ENCODE assay signal across 8 mouse cellular contexts in the genomic region with DNA sequence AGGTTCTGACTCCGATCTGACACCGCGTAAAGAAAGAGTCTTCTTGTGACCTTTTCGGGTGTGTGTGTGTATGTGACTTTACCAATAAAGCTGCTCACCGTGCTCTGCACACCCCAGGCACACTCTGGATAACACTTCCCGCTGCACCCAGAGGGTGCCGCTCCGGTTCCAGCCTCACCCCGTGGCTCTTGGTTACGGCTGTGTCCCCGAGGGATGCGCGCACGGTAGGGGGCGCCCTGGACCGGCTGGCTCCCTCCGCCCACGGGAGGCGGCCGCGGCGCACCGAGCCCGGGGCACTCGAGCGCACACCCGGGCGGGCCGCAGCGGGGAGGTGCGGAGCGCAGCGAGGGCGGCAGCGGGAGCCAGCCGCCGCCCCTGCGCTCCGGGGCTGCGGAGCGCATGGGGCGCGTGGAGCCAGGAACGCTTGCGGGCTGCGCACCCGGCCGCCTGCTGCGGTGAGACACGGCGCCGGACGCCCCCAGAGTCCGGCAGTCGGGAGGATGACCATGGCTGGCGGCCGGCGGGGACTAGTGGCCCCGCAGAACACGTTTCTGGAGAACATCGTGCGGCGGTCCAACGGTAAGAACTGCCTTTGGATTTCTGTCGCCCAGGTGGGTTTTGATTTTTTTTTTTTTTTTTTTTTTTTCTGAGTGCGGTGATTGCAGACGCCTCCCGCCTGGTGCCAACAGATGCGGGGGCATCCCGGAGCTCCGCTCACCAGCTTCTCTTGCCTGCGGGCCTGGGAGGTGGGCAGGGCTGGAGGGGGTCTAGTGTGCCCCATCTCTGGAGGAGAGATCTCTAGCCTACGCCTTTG. TPM values are rescaled to one million over a fixed set of nuclear protein-coding genes. Genes with fewer than 3 reads are reported as not detected.
DNase-seq lines count a peak whose midpoint lies in the region; TF ChIP-seq lines count a peak whose summit lies in the region.

A gene (plus strand): TSS at position 267 of the 814 bp plus-strand sequence.

- TF ChIP-seq CTCF in lung, adult 2 months (IDR thresholded peaks at IDR 0.05; ENCODE audit: insufficient read depth, low read length): peak; percentile 80

- no peak for TF ChIP-seq POLR2A in lung, adult 2 months (IDR thresholded peaks at IDR 0.05; ENCODE audit: borderline replicate concordance, extremely low read depth, low read depth, low read length)

- WGBS in lung, adult 2 months: 1% methylated on average over 66 of the region's 73 CpGs

- DNase-seq in ES-CJ7 (ENCODE audit: low read depth, low spot score): peak; percentile 80
- DNase-seq in cerebellum, adult 18-20 months: peak; percentile 92 to 98
- DNase-seq in forelimb bud, embryonic 11.5 days (ENCODE audit: low read depth, low spot score): peak; percentile 59
- peak; percentile 92 for DNase-seq in heart, postnatal 4 days
- peak; percentile 85 to 93 for DNase-seq in layer of hippocampus, adult 8-10 months (ENCODE audit: low spot score in 2 of 2)
- DNase-seq in lung, adult 2 months: peak; percentile 86
- DNase-seq in ovary, adult 18-20 months (ENCODE audit: low spot score): peak; percentile 85
- DNase-seq in thymus, adult 18-20 months: peak; percentile 17 to 26

- H3K4me1 ChIP-seq in lung, adult 2 months (ENCODE audit: control insufficient read depth, insufficient read depth, low read length): no peaks in the 10 kb centered on the region

- peak within 1 kb of the TSS; percentile 42 for H3K4me3 ChIP-seq in lung, adult 2 months (replicated peaks; ENCODE audit: extremely low read depth, low read depth, low read length)

RNA-seq across cellular contexts. Expression of the gene that starts here (rescaled TPM):
- under 1 TPM; 0.29 to 0.38 TPM for total RNA-seq in heart, postnatal 4 days (2021)
- total RNA-seq in layer of hippocampus, adult 8-10 months (2022): 10 to 100 TPM; 28.9 to 35.3 (median 32.4) TPM
- 1.7 and 1.9 TPM in 2 replicates for polyA plus RNA-seq in lung, adult 2 months (2012; rRNA removed)

Comparison
In these comparisons a context has a peak if more than half of its experiments do, and no peak if none do; other contexts are left out.
1. Peak in every context shown above with its lines: DNase-seq and H3K4me3 ChIP-seq.
2. RNA of the gene that starts here (total RNA-seq): 28.9 to 35.3 TPM in layer of hippocampus, adult 8-10 months; 0.29 to 0.38 TPM in heart, postnatal 4 days; every median in the first group is over 10 times any median in the second.
3. Peak in DNase-seq in heart, postnatal 4 days; RNA of the gene not detected or under 1 TPM.
4. DNase-seq: peak in every context shown above with its lines; median percentile 95 in cerebellum, adult 18-20 months; 92 in heart, postnatal 4 days; 89 in layer of hippocampus, adult 8-10 months; 86 in lung, adult 2 months; 85 in ovary, adult 18-20 months; 80 in ES-CJ7; 59 in forelimb bud, embryonic 11.5 days; 22 in thymus, adult 18-20 months.